Mouse (Mus musculus): Measurements from ENCODE around the gene Zc3h10. TPM values are rescaled to one million over a fixed set of nuclear protein-coding genes. Genes with fewer than 3 reads are reported as not detected.

The Zc3h10 gene
- polyA plus RNA-seq, 2 experiments = 4.0 to 4.3 TPM

- DNase-seq (ENCODE audit: low read depth in 3 of 3, low spot score in 3 of 3) = no peak
- H3K27me3 ChIP-seq (ENCODE audit: control insufficient read depth, insufficient read depth, low read length) = no peaks in the 10 kb centered on the region
- peaks cover 10 to 16% of the 10 kb centered on the region in 2 experiments for H3K4me1 ChIP-seq (replicated peaks; ENCODE audit: control insufficient read depth in 2 of 2, insufficient read depth in 2 of 2, low read length in 1 of 2)
- ATAC-seq (ENCODE audit: insufficient read depth) = no peak
- WGBS (ENCODE audit: insufficient replicate concordance) = 52% methylated on average over 3 of the region's 3 CpGs
- no peak overlapping the region for H3K9ac ChIP-seq (replicated peaks)
- no peak for TF ChIP-seq EP300 (IDR thresholded peaks at IDR 0.05; ENCODE audit: low read depth)
- no peak overlapping the region for H3K4me3 ChIP-seq (ENCODE audit: insufficient read depth in 1 of 2, low read depth in 2 of 2, low read length in 2 of 2)
- no peaks in the 10 kb centered on the region for H3K36me3 ChIP-seq (replicated peaks; ENCODE audit: control insufficient read depth, insufficient read depth, low read depth)
- H3K4me2 ChIP-seq (ENCODE audit: low read depth) = no peak overlapping the region
- no peaks in the 10 kb centered on the region for H3K9me3 ChIP-seq (ENCODE audit: control insufficient read depth, low read length)
- no peak overlapping the region for H3K27ac ChIP-seq
These were observed 43.6 kb downstream of the Zc3h10 start for GRCm38 (mm10) chr10:128504012-128504411.

DNA sequence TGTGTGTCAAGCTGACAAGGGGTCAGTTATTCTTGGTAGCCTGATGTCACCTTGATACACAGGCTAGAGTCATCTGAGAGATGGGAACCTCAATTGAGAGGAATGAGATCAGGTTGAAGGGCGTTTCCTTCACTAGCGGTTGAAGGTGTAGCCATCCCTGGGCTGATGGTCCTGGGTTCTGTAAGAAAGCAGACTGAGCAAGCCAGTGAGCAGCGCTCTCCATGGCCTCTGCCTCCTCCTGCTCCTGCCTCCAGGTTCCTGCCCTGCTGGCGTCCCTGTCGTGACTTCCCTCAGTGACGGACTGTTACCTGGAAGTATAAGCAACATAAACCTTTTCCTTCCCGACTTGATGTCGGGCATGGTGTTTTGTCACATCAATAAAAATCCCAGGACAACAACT lies 44.0 kb downstream of the Zc3h10 start:
- DNase-seq (ENCODE audit: low read depth in 3 of 3, low spot score in 3 of 3) (no peak), ATAC-seq (ENCODE audit: insufficient read depth) (no peak)
- no peak overlapping the region for H3K4me2 ChIP-seq (ENCODE audit: low read depth)
- no peaks in the 10 kb centered on the region for H3K36me3 ChIP-seq (replicated peaks; ENCODE audit: control insufficient read depth, insufficient read depth, low read depth)
- WGBS (ENCODE audit: insufficient replicate concordance) = 77% methylated on average over 8 of the region's 8 CpGs
- H3K27me3 ChIP-seq (ENCODE audit: control insufficient read depth, insufficient read depth, low read length) = no peaks in the 10 kb centered on the region
- H3K9ac ChIP-seq (replicated peaks) = no peak overlapping the region
- no peak overlapping the region for H3K4me3 ChIP-seq (ENCODE audit: insufficient read depth in 1 of 2, low read depth in 2 of 2, low read length in 2 of 2)
- no peak overlapping the region for H3K27ac ChIP-seq
- no peaks in the 10 kb centered on the region for H3K9me3 ChIP-seq (ENCODE audit: control insufficient read depth, low read length)
- peaks cover 10 to 16% of the 10 kb centered on the region in 2 experiments for H3K4me1 ChIP-seq (replicated peaks; ENCODE audit: control insufficient read depth in 2 of 2, insufficient read depth in 2 of 2, low read length in 1 of 2)
- TF ChIP-seq EP300 (IDR thresholded peaks at IDR 0.05; ENCODE audit: low read depth) (no peak), CTCF (IDR thresholded peaks at IDR 0.05; ENCODE audit: low read depth) (no peak)

DNA sequence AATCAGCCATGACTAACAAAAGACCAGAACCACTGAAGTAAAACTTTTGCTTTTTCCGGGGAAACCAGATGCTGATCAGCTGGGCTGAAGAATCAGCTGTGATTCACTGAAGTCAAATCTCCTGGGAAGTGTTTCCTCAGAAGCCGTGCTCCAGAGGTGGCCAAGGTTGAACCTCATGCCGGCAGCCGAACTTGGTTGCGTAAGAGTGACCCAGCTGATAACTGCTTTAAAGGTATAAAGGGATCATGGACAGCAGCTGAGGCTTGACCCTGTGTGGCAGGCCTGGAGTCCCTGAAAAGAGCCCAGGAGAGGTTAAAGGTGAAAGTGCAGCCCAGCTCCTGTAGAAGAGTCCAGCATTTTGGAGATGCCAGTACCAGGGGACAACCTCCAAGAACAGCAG lies 45.2 kb downstream of the Zc3h10 start:
- no peak for ATAC-seq (ENCODE audit: insufficient read depth)
- 63% methylated on average over 5 of the region's 5 CpGs for WGBS (ENCODE audit: insufficient replicate concordance)
- H3K27ac ChIP-seq = no peak overlapping the region
- H3K4me3 ChIP-seq (ENCODE audit: insufficient read depth in 1 of 2, low read depth in 2 of 2, low read length in 2 of 2) = no peak overlapping the region
- H3K4me2 ChIP-seq (ENCODE audit: low read depth) = no peak overlapping the region
- no peak overlapping the region for H3K9ac ChIP-seq (replicated peaks)
- no peaks in the 10 kb centered on the region for H3K9me3 ChIP-seq (ENCODE audit: control insufficient read depth, low read length)
- no peak for DNase-seq (ENCODE audit: low read depth in 3 of 3, low spot score in 3 of 3)
- H3K36me3 ChIP-seq (replicated peaks; ENCODE audit: control insufficient read depth, insufficient read depth, low read depth) = no peaks in the 10 kb centered on the region
- TF ChIP-seq CTCF (IDR thresholded peaks at IDR 0.05; ENCODE audit: low read depth) = no peak
- TF ChIP-seq EP300 (IDR thresholded peaks at IDR 0.05; ENCODE audit: low read depth) = no peak
- no peaks in the 10 kb centered on the region for H3K27me3 ChIP-seq (ENCODE audit: control insufficient read depth, insufficient read depth, low read length)
- peaks cover 13 to 19% of the 10 kb centered on the region in 2 experiments for H3K4me1 ChIP-seq (replicated peaks; ENCODE audit: control insufficient read depth in 2 of 2, insufficient read depth in 2 of 2, low read length in 1 of 2)

GRCm38 (mm10) chr10:128499116-128499671 lies 48.4 kb downstream of the Zc3h10 start:
- WGBS (ENCODE audit: insufficient replicate concordance) = under 1% methylated on average over 21 of the region's 21 CpGs
- Histone ChIP-seq H3K27ac (peak overlapping the region; percentile 79), H3K4me2 (ENCODE audit: low read depth) (peak overlapping the region; percentile 83), H3K9ac (replicated peaks) (peak overlapping the region; percentile 66), H3K9me3 (ENCODE audit: control insufficient read depth, low read length) (no peaks in the 10 kb centered on the region), H3K4me3 (ENCODE audit: insufficient read depth in 1 of 2, low read depth in 2 of 2, low read length in 2 of 2) (peak overlapping the region; percentile 66 to 98), H3K36me3 (replicated peaks; ENCODE audit: control insufficient read depth, insufficient read depth, low read depth) (no peaks in the 10 kb centered on the region), H3K27me3 (ENCODE audit: control insufficient read depth, insufficient read depth, low read length) (no peaks in the 10 kb centered on the region), H3K4me1 (replicated peaks; ENCODE audit: control insufficient read depth in 2 of 2, insufficient read depth in 2 of 2, low read length in 1 of 2) (peaks cover 10 to 17% of the 10 kb centered on the region in 2 experiments)
- DNase-seq (ENCODE audit: low read depth in 3 of 3, low spot score in 3 of 3) (peak in 1 of 3 experiments; percentile 41), ATAC-seq (ENCODE audit: insufficient read depth) (peak; percentile 53)
- TF ChIP-seq EP300 (IDR thresholded peaks at IDR 0.05; ENCODE audit: low read depth) (no peak), CTCF (IDR thresholded peaks at IDR 0.05; ENCODE audit: low read depth) (peak; percentile 9; the same call in 1 of the 2 replicates)

- H3K27ac ChIP-seq = peak within 1 kb of the TSS; percentile 79
- peak within 1 kb of the TSS; percentile 66 to 98 for H3K4me3 ChIP-seq (ENCODE audit: insufficient read depth in 1 of 2, low read depth in 2 of 2, low read length in 2 of 2)
- no peaks in the 10 kb centered on the region for H3K9me3 ChIP-seq (ENCODE audit: control insufficient read depth, low read length)
- no peaks in the 10 kb centered on the region for H3K36me3 ChIP-seq (replicated peaks; ENCODE audit: control insufficient read depth, insufficient read depth, low read depth)
- TF ChIP-seq CTCF (IDR thresholded peaks at IDR 0.05; ENCODE audit: low read depth) (no peak), EP300 (IDR thresholded peaks at IDR 0.05; ENCODE audit: low read depth) (peak; percentile 73)
- peak within 1 kb of the TSS; percentile 83 for H3K4me2 ChIP-seq (ENCODE audit: low read depth)
- peak within 1 kb of the TSS; percentile 66 for H3K9ac ChIP-seq (replicated peaks)
- DNase-seq (ENCODE audit: low read depth in 3 of 3, low spot score in 3 of 3) (peak; percentile 94 to 95 (median 95)), ATAC-seq (ENCODE audit: insufficient read depth) (peak; percentile 86)
- H3K27me3 ChIP-seq (ENCODE audit: control insufficient read depth, insufficient read depth, low read length) = no peaks in the 10 kb centered on the region
- H3K4me1 ChIP-seq (replicated peaks; ENCODE audit: control insufficient read depth in 2 of 2, insufficient read depth in 2 of 2, low read length in 1 of 2) = peaks cover 10 to 15% of the 10 kb centered on the region in 2 experiments
- WGBS (ENCODE audit: insufficient replicate concordance) = under 1% methylated on average over 26 of the region's 27 CpGs
These were observed 49.0 kb downstream of the Zc3h10 start, which contains the start of gene Myl6b for GRCm38 (mm10) chr10:128498590-128498989. TSS of gene Myl6b (minus strand) at chr10:128498685.
